Comparison of ENCODE assay signal across 14 mouse cellular contexts in the genomic region with DNA sequence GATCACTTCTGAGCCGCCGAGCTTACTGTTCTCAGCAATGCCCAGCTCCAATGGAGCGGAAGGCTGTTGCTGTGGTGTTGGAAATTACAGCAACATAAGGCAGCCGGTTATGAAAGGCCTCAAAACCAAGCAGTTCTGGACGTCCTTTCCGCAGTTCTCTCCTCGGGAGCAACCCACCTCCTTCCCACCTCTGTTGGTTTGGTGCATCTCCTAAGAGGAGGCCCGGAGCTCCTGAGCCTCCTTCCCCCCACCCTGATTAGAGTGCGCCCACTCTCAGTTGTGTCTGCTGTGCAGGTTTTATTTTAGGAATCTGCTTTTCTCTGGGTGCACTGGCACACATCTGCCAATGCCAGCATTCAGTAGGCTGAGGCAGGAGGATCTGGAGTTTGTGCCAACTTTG.
"Had no signal": no experiment of that assay in that cellular context is flagged by ENCODE, and none has a peak within 500 bp of the region (broad histone marks: within the 10 kb centered on the region; RNA-seq: fewer than 3 reads in every experiment).

No protein-coding gene starts in this region.

- H3K9me3 ChIP-seq: limb, embryonic 10.5 days; limb, embryonic 13.5 days; liver, embryonic 12.5 days; liver, embryonic 15.5 days had no signal

- H3K27ac ChIP-seq: kidney, postnatal 0 days; limb, embryonic 10.5 days; limb, embryonic 13.5 days; liver, embryonic 12.5 days; liver, embryonic 15.5 days had no signal

- DNase-seq: kidney, adult 18-20 months; kidney, postnatal 25 days; liver; lung, adult 18-20 months; lung, postnatal 14 days; lung, postnatal 4 days; midbrain, embryonic 14.5 days; thymus, adult 18-20 months; thymus, postnatal 36 days had no signal

- H3K4me3 ChIP-seq: limb, embryonic 10.5 days; limb, embryonic 13.5 days; liver, embryonic 12.5 days; liver, embryonic 15.5 days had no signal

- H3K4me1 ChIP-seq: limb, embryonic 10.5 days; limb, embryonic 13.5 days; liver, embryonic 12.5 days; liver, embryonic 15.5 days had no signal

- H3K27me3 ChIP-seq: limb, embryonic 13.5 days had no signal

- H3K36me3 ChIP-seq: limb, embryonic 10.5 days; limb, embryonic 13.5 days; liver, embryonic 12.5 days; liver, embryonic 15.5 days had no signal
